Mouse (Mus musculus) forebrain, embryonic 10.5 days (tissue): ENCODE measurements around the gene Rgl2. TPM values are rescaled to one million over a fixed set of nuclear protein-coding genes. Genes with fewer than 3 reads are reported as not detected.

Experiments used
- DNase-seq: peaks from one replicate; pipeline ENCODE4 v3.0.0-alpha.2; 2017; ENCODE audit warnings: low spot score; ENCODE audit errors: extremely low spot score
- H3K27ac ChIP-seq: fragments of 300-500 bp; sonication (generic); 2 replicates; pipeline ENCODE4 v1.5.1; 2016; ENCODE audit warnings: mild to moderate bottlenecking
- H3K27me3 ChIP-seq: fragments of 300-500 bp; sonication (generic); 2 replicates; pipeline ENCODE4 v1.6.1; 2016; ENCODE audit warnings: mild to moderate bottlenecking; ENCODE audit not compliant: poor library complexity, severe bottlenecking
- H3K36me3 ChIP-seq: fragments of 300-500 bp; sonication (generic); replicated peaks from 2 replicates; pipeline ENCODE4 v1.6.1; 2016; ENCODE audit warnings: mild to moderate bottlenecking, moderate library complexity
- H3K4me1 ChIP-seq: fragments of 300-500 bp; sonication (generic); 2 replicates; pipeline ENCODE4 v1.6.1; 2016
- H3K4me3 ChIP-seq: fragments of 300-500 bp; sonication (generic); 2 replicates; pipeline ENCODE4 v1.5.1; 2016; ENCODE audit warnings: mild to moderate bottlenecking, moderate library complexity
- H3K9me3 ChIP-seq: fragments of 300-500 bp; sonication (generic); 2 replicates; pipeline ENCODE4 v1.6.1; 2016; ENCODE audit warnings: mild to moderate bottlenecking, moderate library complexity
- WGBS: fragments of 180-500 bp; shearing (Covaris S2); methylation state at CpG from one replicate; pipeline ENCODE4 v1.1.7; 2016; 5-methylcytosine and 5-hydroxymethylcytosine counted together
- polyA plus RNA-seq: library from polyadenylated mRNA; unstranded; fragments of >200 nt; fragmentation: Nextera tagmentation; extraction: Ambion mirVana; gene quantifications from 2 replicates; pipeline ENCODE4 v1.2.1, GENCODE M21; 2016

The Rgl2 gene
- polyA plus RNA-seq, 1 experiment from 2014 or later = 46.7 TPM

GRCm38 (mm10) chr17:33932448-33932847, 3.1 kb downstream of the Rgl2 start:
- no peak for DNase-seq
- Histone ChIP-seq H3K27me3 (peaks cover 4% of the 10 kb centered on the region; the same call in 1 of the 2 replicates), H3K27ac (no peak overlapping the region), H3K9me3 (no peaks in the 10 kb centered on the region), H3K4me3 (peak overlapping the region; percentile 23), H3K4me1 (peaks cover 48% of the 10 kb centered on the region), H3K36me3 (peaks cover 60% of the 10 kb centered on the region)
- WGBS = 92% methylated on average over 14 of the region's 14 CpGs

GRCm38 (mm10) chr17:33932970-33933369, 3.6 kb downstream of the Rgl2 start:
- Histone ChIP-seq H3K4me3 (peak overlapping the region; percentile 23), H3K27ac (no peak overlapping the region), H3K27me3 (peaks cover 4% of the 10 kb centered on the region; the same call in 1 of the 2 replicates), H3K9me3 (no peaks in the 10 kb centered on the region), H3K36me3 (peaks cover 60% of the 10 kb centered on the region), H3K4me1 (peaks cover 43% of the 10 kb centered on the region)
- no peak for DNase-seq
- WGBS = 91% methylated on average over 15 of the region's 15 CpGs

- no peak overlapping the region for H3K27ac ChIP-seq
- peaks cover 36% of the 10 kb centered on the region for H3K4me1 ChIP-seq
- H3K36me3 ChIP-seq = peaks cover 71% of the 10 kb centered on the region
- no peaks in the 10 kb centered on the region for H3K9me3 ChIP-seq
- peaks cover 4% of the 10 kb centered on the region; the same call in 1 of the 2 replicates for H3K27me3 ChIP-seq
- peak overlapping the region; percentile 5; the same call in 1 of the 2 replicates for H3K4me3 ChIP-seq
- WGBS = 87% methylated on average over 21 of the region's 21 CpGs
- no peak for DNase-seq
Observed at GRCm38 (mm10) chr17:33935422-33936055, 6.2 kb downstream of the Rgl2 start.

- Histone ChIP-seq H3K36me3 (peaks cover 72% of the 10 kb centered on the region), H3K27me3 (no peaks in the 10 kb centered on the region), H3K27ac (no peak overlapping the region), H3K9me3 (no peaks in the 10 kb centered on the region), H3K4me1 (peaks cover 35% of the 10 kb centered on the region), H3K4me3 (peak overlapping the region; percentile 12; the same call in 1 of the 2 replicates)
- DNase-seq = no peak
- WGBS = 87% methylated on average over 15 of the region's 15 CpGs
Observed at GRCm38 (mm10) chr17:33936993-33937392, 7.7 kb downstream of the Rgl2 start.

GRCm38 (mm10) chr17:33938783-33939182, 9.4 kb downstream of the Rgl2 start:
- Histone ChIP-seq H3K27me3 (no peaks in the 10 kb centered on the region), H3K9me3 (no peaks in the 10 kb centered on the region), H3K4me3 (peak overlapping the region; percentile 96), H3K4me1 (peaks cover 26% of the 10 kb centered on the region), H3K27ac (no peak overlapping the region), H3K36me3 (peaks cover 72% of the 10 kb centered on the region)
- no peak for DNase-seq
- 83% methylated on average over 11 of the region's 11 CpGs for WGBS

- under 1% methylated on average over 36 of the region's 36 CpGs for WGBS
- H3K4me3 ChIP-seq = peak within 1 kb of the TSS; percentile 96
- H3K9me3 ChIP-seq = no peaks in the 10 kb centered on the region
Observed at GRCm38 (mm10) chr17:33940206-33940805, 11.0 kb downstream of the Rgl2 start, which contains the start of the genes Pfdn6 and Wdr46. TSS of gene Pfdn6 (minus strand) at chr17:33940343. TSS of gene Wdr46 (plus strand) at chr17:33940660.

GRCm38 (mm10) chr17:33940981-33941380, 11.6 kb downstream of the Rgl2 start:
- peaks cover 72% of the 10 kb centered on the region for H3K36me3 ChIP-seq
- WGBS = 3% methylated on average over 26 of the region's 26 CpGs
- peaks cover 26% of the 10 kb centered on the region for H3K4me1 ChIP-seq
- H3K9me3 ChIP-seq = no peaks in the 10 kb centered on the region
- H3K27ac ChIP-seq = peak overlapping the region; percentile 89
- H3K27me3 ChIP-seq = no peaks in the 10 kb centered on the region
- peak overlapping the region; percentile 96 for H3K4me3 ChIP-seq
- no peak for DNase-seq

More at GRCm38 (mm10) chr17:33940206-33940805, 11.0 kb downstream of the Rgl2 start, which contains the start of the genes Pfdn6 and Wdr46:
- H3K27ac ChIP-seq = peak within 1 kb of the TSS; percentile 89
- peaks cover 72% of the 10 kb centered on the region for H3K36me3 ChIP-seq
- H3K4me1 ChIP-seq = peaks cover 26% of the 10 kb centered on the region
- DNase-seq = peak; percentile 89
- no peaks in the 10 kb centered on the region for H3K27me3 ChIP-seq

GRCm38 (mm10) chr17:33941381-33941780, 12.0 kb downstream of the Rgl2 start:
- H3K36me3 ChIP-seq = peaks cover 72% of the 10 kb centered on the region
- WGBS = 63% methylated on average over 19 of the region's 19 CpGs
- H3K27me3 ChIP-seq = no peaks in the 10 kb centered on the region
- H3K9me3 ChIP-seq = no peaks in the 10 kb centered on the region
- peak overlapping the region; percentile 89; the same call in 1 of the 2 replicates for H3K27ac ChIP-seq
- no peak for DNase-seq
- peak overlapping the region; percentile 96 for H3K4me3 ChIP-seq
- H3K4me1 ChIP-seq = peaks cover 26% of the 10 kb centered on the region

GRCm38 (mm10) chr17:33943454-33943853, 14.1 kb downstream of the Rgl2 start:
- DNase-seq = no peak
- Histone ChIP-seq H3K36me3 (peaks cover 72% of the 10 kb centered on the region), H3K4me1 (peaks cover 26% of the 10 kb centered on the region), H3K4me3 (no peak overlapping the region), H3K9me3 (no peaks in the 10 kb centered on the region), H3K27me3 (no peaks in the 10 kb centered on the region), H3K27ac (no peak overlapping the region)
- 95% methylated on average over 15 of the region's 15 CpGs for WGBS

- WGBS = 93% methylated on average over 10 of the region's 10 CpGs
- H3K36me3 ChIP-seq = peaks cover 98% of the 10 kb centered on the region
- DNase-seq = no peak
- H3K4me3 ChIP-seq = 0 out of 2 replicates have a peak overlapping the region, but pooled peaks have one; percentile 10
- no peaks in the 10 kb centered on the region for H3K27me3 ChIP-seq
- H3K4me1 ChIP-seq = peaks cover 26% of the 10 kb centered on the region
- H3K27ac ChIP-seq = no peak overlapping the region
- no peaks in the 10 kb centered on the region for H3K9me3 ChIP-seq
Observed at GRCm38 (mm10) chr17:33947430-33948089, 18.2 kb downstream of the Rgl2 start.

GRCm38 (mm10) chr17:33948090-33948904, 19.0 kb downstream of the Rgl2 start:
- peak overlapping the region; percentile 10; the same call in 1 of the 2 replicates for H3K4me3 ChIP-seq
- peaks cover 34% of the 10 kb centered on the region for H3K4me1 ChIP-seq
- H3K9me3 ChIP-seq = no peaks in the 10 kb centered on the region
- 91% methylated on average over 22 of the region's 22 CpGs for WGBS
- H3K27ac ChIP-seq = no peak overlapping the region
- H3K27me3 ChIP-seq = no peaks in the 10 kb centered on the region
- H3K36me3 ChIP-seq = peaks cover 98% of the 10 kb centered on the region
- DNase-seq = no peak

- Histone ChIP-seq H3K27ac (no peak overlapping the region), H3K4me1 (peaks cover 41% of the 10 kb centered on the region), H3K4me3 (no peak overlapping the region; the same call in 1 of the 2 replicates), H3K36me3 (peaks cover 98% of the 10 kb centered on the region), H3K9me3 (no peaks in the 10 kb centered on the region), H3K27me3 (no peaks in the 10 kb centered on the region)
- WGBS = 91% methylated on average over 19 of the region's 19 CpGs
- DNase-seq = no peak
Observed at GRCm38 (mm10) chr17:33948905-33949537, 19.7 kb downstream of the Rgl2 start.
